Mouse (Mus musculus) intestine, embryonic 14.5 days (tissue): ENCODE measurements at regions not wholly inside any gene's neighbourhood (a gene's known extent, or its start where the extent isn't known, plus 50 kb on each side); places are given as distances from the start of the nearest gene placed in this dataset.
A peak's percentile ranks its signal among the peaks of the same experiment; 100 is the strongest.

Source experiments
- ATAC-seq: fragments of 200-750 bp; cut with Nextera tagmentation; replicated peaks from 2 replicates; pipeline ENCODE4 v1.8.0; 2017; ENCODE audit warnings: low read depth, moderate number of reproducible peaks, moderate TSS enrichment, moderate library complexity; ENCODE audit not compliant: low FRiP score, low TSS enrichment
- DNase-seq: peaks from one replicate; pipeline ENCODE4 v3.0.0-alpha.2; 2018; ENCODE audit warnings: low spot score
- H3K27ac ChIP-seq: fragments of 300-500 bp; sonication (generic); 2 replicates; pipeline ENCODE4 v1.5.1; 2014; ENCODE audit warnings: low read depth, mild to moderate bottlenecking, control low read depth
- H3K27me3 ChIP-seq: fragments of 300-500 bp; sonication (generic); replicated peaks from 2 replicates; pipeline ENCODE4 v1.6.1; 2014; ENCODE audit warnings: low read length, control low read depth; ENCODE audit not compliant: control insufficient read depth, insufficient read depth
- H3K36me3 ChIP-seq: fragments of 300-500 bp; sonication (generic); 2 replicates; pipeline ENCODE4 v1.6.1; 2014; ENCODE audit warnings: low read length, control low read depth; ENCODE audit not compliant: control insufficient read depth, insufficient read depth
- H3K4me1 ChIP-seq: fragments of 300-500 bp; sonication (generic); replicated peaks from 2 replicates; pipeline ENCODE4 v1.6.1; 2014; ENCODE audit warnings: low read length, control low read depth, mixed read lengths; ENCODE audit not compliant: control insufficient read depth, insufficient read depth
- H3K4me2 ChIP-seq: fragments of 300-500 bp; sonication (generic); 2 replicates; pipeline ENCODE4 v1.6.1; 2014; ENCODE audit warnings: low read length
- H3K4me3 ChIP-seq: fragments of 300-500 bp; sonication (generic); 2 replicates; pipeline ENCODE4 v1.5.1; 2014; ENCODE audit warnings: low read depth, low read length, control low read depth, mixed read lengths
- H3K9ac ChIP-seq: fragments of 300-500 bp; sonication (generic); 2 replicates; pipeline ENCODE4 v1.6.1; 2014; ENCODE audit warnings: mild to moderate bottlenecking, low read length
- H3K9me3 ChIP-seq: fragments of 300-500 bp; sonication (generic); 2 replicates; pipeline ENCODE4 v1.6.1; 2016; ENCODE audit warnings: low read length, control low read depth; ENCODE audit not compliant: control insufficient read depth
- WGBS: fragments of 180-500 bp; shearing (Covaris S2); extraction: QIAGEN DNeasy Blood & Tissue Kit; methylation state at CpG from one replicate; pipeline ENCODE4 v1.1.7; 2014; 5-methylcytosine and 5-hydroxymethylcytosine counted together

GRCm38 (mm10) chr6:16702706-16703411, 195.4 kb downstream of the Tfec start:
- Histone ChIP-seq H3K27me3 (no peaks in the 10 kb centered on the region), H3K4me3 (no peak overlapping the region), H3K4me2 (no peak overlapping the region), H3K27ac (no peak overlapping the region), H3K9ac (no peak overlapping the region), H3K4me1 (no peaks in the 10 kb centered on the region), H3K9me3 (no peaks in the 10 kb centered on the region), H3K36me3 (no peaks in the 10 kb centered on the region)
- no peak for DNase-seq
- ATAC-seq = no peak
- WGBS = 51% methylated on average over 7 of the region's 7 CpGs

GRCm38 (mm10) chr6:16697285-16697684, 201.0 kb downstream of the Tfec start:
- no peak overlapping the region for H3K4me2 ChIP-seq
- 82% methylated on average over 4 of the region's 4 CpGs for WGBS
- H3K4me1 ChIP-seq = no peaks in the 10 kb centered on the region
- ATAC-seq (no peak), DNase-seq (no peak)
- no peak overlapping the region for H3K27ac ChIP-seq
- no peaks in the 10 kb centered on the region for H3K27me3 ChIP-seq
- H3K9me3 ChIP-seq = no peaks in the 10 kb centered on the region
- H3K4me3 ChIP-seq = no peak overlapping the region
- no peaks in the 10 kb centered on the region for H3K36me3 ChIP-seq
- no peak overlapping the region for H3K9ac ChIP-seq

GRCm38 (mm10) chr6:16668004-16668403, 230.2 kb downstream of the Tfec start:
- Histone ChIP-seq H3K9ac (no peak overlapping the region), H3K9me3 (peaks cover 6% of the 10 kb centered on the region; the same call in 1 of the 2 replicates), H3K27me3 (no peaks in the 10 kb centered on the region), H3K4me2 (no peak overlapping the region), H3K4me3 (no peak overlapping the region), H3K27ac (0 out of 2 replicates have a peak overlapping the region, but pooled peaks have one; percentile 38), H3K36me3 (no peaks in the 10 kb centered on the region), H3K4me1 (peaks cover 5% of the 10 kb centered on the region; the same call in 1 of the 2 replicates)
- 4% methylated on average over 2 of the region's 2 CpGs for WGBS
- no peak for ATAC-seq
- no peak for DNase-seq

- H3K4me1 ChIP-seq = peaks cover 5% of the 10 kb centered on the region; the same call in 1 of the 2 replicates
- H3K27me3 ChIP-seq = no peaks in the 10 kb centered on the region
- no peaks in the 10 kb centered on the region for H3K36me3 ChIP-seq
- DNase-seq = no peak
- ATAC-seq = no peak
- H3K4me2 ChIP-seq = no peak overlapping the region
- peak overlapping the region; percentile 57; the same call in 1 of the 2 replicates for H3K27ac ChIP-seq
- 24% methylated on average over 6 of the region's 6 CpGs for WGBS
- H3K9ac ChIP-seq = no peak overlapping the region
- H3K9me3 ChIP-seq = peaks cover 6% of the 10 kb centered on the region; the same call in 1 of the 2 replicates
- no peak overlapping the region for H3K4me3 ChIP-seq
These were observed 231.0 kb downstream of the Tfec start for GRCm38 (mm10) chr6:16667241-16667640.

GRCm38 (mm10) chr6:16646269-16646668, 252.0 kb downstream of the Tfec start:
- no peaks in the 10 kb centered on the region for H3K9me3 ChIP-seq
- DNase-seq (no peak), ATAC-seq (no peak)
- no peak overlapping the region for H3K9ac ChIP-seq
- H3K4me2 ChIP-seq = no peak overlapping the region
- WGBS = 64% methylated on average over 1 of the region's 1 CpGs
- no peak overlapping the region for H3K27ac ChIP-seq
- no peaks in the 10 kb centered on the region for H3K36me3 ChIP-seq
- no peak overlapping the region for H3K4me3 ChIP-seq
- no peaks in the 10 kb centered on the region for H3K27me3 ChIP-seq
- no peaks in the 10 kb centered on the region for H3K4me1 ChIP-seq

GRCm38 (mm10) chr6:16643519-16643918, 254.7 kb downstream of the Tfec start:
- H3K4me3 ChIP-seq = no peak overlapping the region
- H3K9me3 ChIP-seq = no peaks in the 10 kb centered on the region
- H3K27me3 ChIP-seq = no peaks in the 10 kb centered on the region
- H3K4me1 ChIP-seq = no peaks in the 10 kb centered on the region
- DNase-seq (no peak), ATAC-seq (no peak)
- no peak overlapping the region for H3K4me2 ChIP-seq
- no peak overlapping the region for H3K9ac ChIP-seq
- no peaks in the 10 kb centered on the region for H3K36me3 ChIP-seq
- 0 out of 2 replicates have a peak overlapping the region, but pooled peaks have one; percentile 51 for H3K27ac ChIP-seq

GRCm38 (mm10) chr6:16636736-16637304, 261.4 kb downstream of the Tfec start:
- no peak overlapping the region for H3K9ac ChIP-seq
- H3K27me3 ChIP-seq = no peaks in the 10 kb centered on the region
- 88% methylated on average over 13 of the region's 13 CpGs for WGBS
- no peaks in the 10 kb centered on the region for H3K4me1 ChIP-seq
- H3K9me3 ChIP-seq = no peaks in the 10 kb centered on the region
- no peak for ATAC-seq
- H3K4me2 ChIP-seq = no peak overlapping the region
- no peak overlapping the region for H3K27ac ChIP-seq
- H3K4me3 ChIP-seq = no peak overlapping the region
- no peak for DNase-seq
- no peaks in the 10 kb centered on the region for H3K36me3 ChIP-seq

GRCm38 (mm10) chr6:16636108-16636507, 262.1 kb downstream of the Tfec start:
- Histone ChIP-seq H3K9me3 (no peaks in the 10 kb centered on the region), H3K27ac (no peak overlapping the region), H3K4me1 (no peaks in the 10 kb centered on the region), H3K4me2 (no peak overlapping the region), H3K4me3 (no peak overlapping the region), H3K27me3 (no peaks in the 10 kb centered on the region), H3K9ac (no peak overlapping the region), H3K36me3 (no peaks in the 10 kb centered on the region)
- no peak for DNase-seq
- no peak for ATAC-seq
- 76% methylated on average over 2 of the region's 2 CpGs for WGBS
